Mouse (Mus musculus): ENCODE results near the gene Cuedc2. TPM values are rescaled to one million over a fixed set of nuclear protein-coding genes. Genes with fewer than 3 reads are reported as not detected.
A peak's percentile ranks its signal among the peaks of the same experiment; 100 is the strongest.

The Cuedc2 gene
- polyA plus RNA-seq, 1 experiment from 2014 or later: 53.8 TPM

DNA sequence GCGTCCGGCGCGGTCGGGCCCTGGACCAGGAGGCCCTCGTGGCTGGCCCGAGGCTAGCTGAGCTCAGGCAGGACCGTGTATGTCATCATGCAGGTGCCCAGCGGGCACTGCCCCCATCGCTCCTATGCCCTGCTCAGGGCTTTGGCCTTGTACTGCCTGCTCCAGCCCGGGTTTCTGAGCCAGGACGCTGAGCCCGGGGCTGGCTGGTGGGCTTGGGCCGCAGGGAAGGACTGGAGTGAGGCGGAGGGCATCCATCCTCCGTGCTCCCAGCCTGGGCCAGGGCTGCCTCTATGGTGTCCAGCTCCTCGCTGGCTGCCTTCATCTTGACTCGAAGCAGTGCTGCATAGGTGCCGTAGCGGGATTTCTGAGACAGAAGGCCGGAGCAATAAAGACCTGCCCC is 25.9 kb downstream of the Cuedc2 start:
- WGBS (ENCODE audit: insufficient replicate concordance): 89% methylated on average over 21 of the region's 21 CpGs
- ATAC-seq: no peak
- peaks cover 18% of the 10 kb centered on the region for H3K36me3 ChIP-seq (replicated peaks; ENCODE audit: insufficient read depth, low read length)
- no peak overlapping the region for H3K9ac ChIP-seq (replicated peaks)
- no peak overlapping the region for H3K4me3 ChIP-seq (ENCODE audit: low read depth, low read length)
- no peak for TF ChIP-seq CTCF (IDR thresholded peaks at IDR 0.05; ENCODE audit: low read depth)
- TF ChIP-seq EP300 (IDR thresholded peaks at IDR 0.05; ENCODE audit: low read depth): no peak
- no peak for DNase-seq
- H3K4me1 ChIP-seq (ENCODE audit: insufficient read depth): peaks cover 42% of the 10 kb centered on the region
- H3K27me3 ChIP-seq (ENCODE audit: insufficient read depth, low read length): peaks cover 35% of the 10 kb centered on the region
- H3K27ac ChIP-seq (ENCODE audit: low read depth): no peak overlapping the region
- H3K4me2 ChIP-seq (ENCODE audit: low read depth, low read length): no peak overlapping the region
- H3K9me3 ChIP-seq (ENCODE audit: low read length): no peaks in the 10 kb centered on the region

DNA sequence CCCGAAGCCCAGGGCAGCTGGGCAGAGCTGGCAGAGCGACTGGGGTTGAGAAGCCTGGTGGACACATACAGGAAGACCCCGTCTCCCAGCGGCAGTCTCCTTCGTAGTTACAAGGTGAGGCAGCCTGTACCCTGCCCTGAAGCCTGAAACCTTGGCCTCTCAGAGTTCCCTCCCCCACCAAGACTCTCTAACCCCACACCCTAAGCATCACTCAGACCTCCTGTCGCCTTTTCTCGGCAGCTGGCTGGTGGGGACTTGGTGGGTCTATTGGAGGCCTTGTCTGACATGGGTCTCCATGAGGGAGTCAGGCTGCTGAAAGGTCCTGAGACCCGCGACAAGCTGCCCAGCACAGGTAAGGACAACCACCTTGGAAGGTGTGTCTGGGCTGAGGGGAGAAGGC is 27.2 kb downstream of the Cuedc2 start:
- no peak for TF ChIP-seq CTCF (IDR thresholded peaks at IDR 0.05; ENCODE audit: low read depth)
- no peak for TF ChIP-seq EP300 (IDR thresholded peaks at IDR 0.05; ENCODE audit: low read depth)
- 90% methylated on average over 9 of the region's 9 CpGs for WGBS (ENCODE audit: insufficient replicate concordance)
- peaks cover 34% of the 10 kb centered on the region for H3K4me1 ChIP-seq (ENCODE audit: insufficient read depth)
- H3K9ac ChIP-seq (replicated peaks): no peak overlapping the region
- ATAC-seq (no peak), DNase-seq (no peak)
- H3K4me3 ChIP-seq (ENCODE audit: low read depth, low read length): no peak overlapping the region
- H3K9me3 ChIP-seq (ENCODE audit: low read length): no peaks in the 10 kb centered on the region
- H3K36me3 ChIP-seq (replicated peaks; ENCODE audit: insufficient read depth, low read length): peaks cover 20% of the 10 kb centered on the region
- no peak overlapping the region for H3K27ac ChIP-seq (ENCODE audit: low read depth)
- peaks cover 22% of the 10 kb centered on the region for H3K27me3 ChIP-seq (ENCODE audit: insufficient read depth, low read length)
- no peak overlapping the region for H3K4me2 ChIP-seq (ENCODE audit: low read depth, low read length)

DNA sequence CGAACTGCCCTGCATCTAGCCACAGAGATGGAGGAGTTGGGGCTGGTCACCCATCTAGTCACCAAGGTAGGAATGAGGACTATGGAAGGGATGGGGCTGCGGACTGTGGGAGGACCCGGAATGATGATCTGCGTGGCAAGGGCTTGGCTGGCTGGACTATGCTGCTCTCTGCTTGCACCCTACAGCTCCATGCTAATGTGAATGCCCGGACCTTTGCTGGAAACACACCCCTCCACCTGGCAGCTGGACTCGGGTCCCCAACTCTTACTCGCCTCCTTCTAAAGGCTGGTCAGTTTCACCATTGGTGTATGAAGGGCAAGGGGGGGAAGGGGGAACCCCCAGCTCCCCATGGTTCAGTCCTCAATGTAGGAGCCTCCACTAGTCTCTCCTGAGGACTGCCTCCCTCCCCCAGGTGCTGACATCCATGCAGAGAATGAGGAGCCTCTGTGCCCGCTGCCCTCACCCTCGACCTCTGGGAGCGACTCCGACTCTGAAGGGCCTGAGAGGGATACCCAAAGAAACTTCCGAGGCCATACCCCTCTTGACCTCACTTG is 28.1 kb downstream of the Cuedc2 start:
- no peak overlapping the region for H3K9ac ChIP-seq (replicated peaks)
- TF ChIP-seq EP300 (IDR thresholded peaks at IDR 0.05; ENCODE audit: low read depth) (no peak), CTCF (IDR thresholded peaks at IDR 0.05; ENCODE audit: low read depth) (no peak)
- H3K9me3 ChIP-seq (ENCODE audit: low read length): no peaks in the 10 kb centered on the region
- H3K4me3 ChIP-seq (ENCODE audit: low read depth, low read length): no peak overlapping the region
- H3K4me1 ChIP-seq (ENCODE audit: insufficient read depth): peaks cover 32% of the 10 kb centered on the region
- H3K36me3 ChIP-seq (replicated peaks; ENCODE audit: insufficient read depth, low read length): peaks cover 20% of the 10 kb centered on the region
- DNase-seq (peak; percentile 12), ATAC-seq (no peak)
- H3K27ac ChIP-seq (ENCODE audit: low read depth): no peak overlapping the region
- H3K27me3 ChIP-seq (ENCODE audit: insufficient read depth, low read length): peaks cover 13% of the 10 kb centered on the region; the same call in 1 of the 2 replicates
- 88% methylated on average over 12 of the region's 12 CpGs for WGBS (ENCODE audit: insufficient replicate concordance)
- no peak overlapping the region for H3K4me2 ChIP-seq (ENCODE audit: low read depth, low read length)

DNA sequence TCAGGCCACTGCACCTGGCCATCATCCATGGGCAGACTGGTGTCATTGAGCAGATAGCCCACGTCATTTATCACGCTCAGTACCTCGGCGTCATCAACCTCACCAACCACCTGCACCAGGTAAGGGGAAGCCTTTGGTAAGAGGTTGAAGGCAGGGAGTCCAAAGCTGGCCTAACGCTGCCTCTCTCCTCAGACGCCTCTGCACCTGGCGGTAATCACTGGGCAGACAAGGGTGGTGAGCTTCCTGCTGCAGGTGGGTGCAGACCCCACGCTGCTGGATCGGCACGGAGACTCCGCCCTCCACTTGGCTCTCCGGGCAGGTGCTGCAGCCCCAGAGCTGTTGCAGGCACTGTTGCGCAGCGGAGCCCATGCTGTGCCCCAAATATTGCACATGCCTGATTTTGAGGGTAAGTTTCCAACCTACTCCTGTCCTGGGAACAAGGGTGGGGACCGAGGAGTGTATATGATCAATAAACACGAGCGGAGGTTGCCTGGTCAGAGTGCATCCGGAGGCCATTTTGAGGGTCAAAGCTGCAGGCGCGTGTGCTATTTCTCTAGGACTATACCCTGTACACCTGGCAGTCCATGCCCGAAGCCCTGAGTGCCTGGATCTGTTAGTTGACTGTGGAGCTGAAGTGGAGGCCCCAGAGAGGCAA is 28.7 kb downstream of the Cuedc2 start:
- Histone ChIP-seq H3K27ac (ENCODE audit: low read depth) (no peak overlapping the region), H3K9ac (replicated peaks) (no peak overlapping the region)

DNA sequence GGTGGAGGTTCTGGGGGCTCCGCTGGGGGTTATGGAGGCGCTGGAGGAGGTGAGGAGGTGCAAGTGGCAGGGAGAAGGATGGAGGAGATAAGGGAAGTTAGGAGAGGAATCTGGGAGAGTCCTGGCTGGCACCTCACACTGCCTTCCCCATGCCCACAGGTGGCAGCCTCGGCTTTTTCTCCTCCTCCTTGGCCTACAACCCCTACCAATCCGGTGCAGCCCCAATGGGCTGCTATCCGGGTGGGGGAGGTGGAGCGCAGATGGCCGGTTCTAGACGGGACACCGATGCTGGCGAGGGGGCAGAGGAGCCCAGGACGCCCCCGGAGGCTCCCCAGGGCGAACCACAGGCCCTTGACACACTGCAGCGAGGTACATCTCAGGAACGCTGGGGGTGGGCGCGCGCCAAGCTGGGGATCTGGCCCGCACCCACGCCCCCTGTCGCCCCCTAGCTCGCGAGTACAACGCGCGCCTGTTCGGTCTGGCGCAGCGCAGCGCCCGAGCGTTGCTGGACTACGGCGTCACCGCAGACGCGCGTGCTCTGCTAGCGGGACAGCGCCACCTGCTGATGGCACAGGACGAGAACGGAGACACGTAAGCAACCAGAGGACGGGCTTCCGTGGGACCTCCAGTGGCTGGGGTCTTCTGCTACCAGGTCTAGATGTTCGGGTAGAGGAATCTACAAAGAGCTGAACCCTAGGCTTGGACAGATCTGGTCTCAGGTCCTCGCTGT is 29.6 kb downstream of the Cuedc2 start:
- Histone ChIP-seq H3K4me1 (ENCODE audit: insufficient read depth) (peaks cover 18% of the 10 kb centered on the region), H3K4me2 (ENCODE audit: low read depth, low read length) (peak overlapping the region; percentile 84), H3K9me3 (ENCODE audit: low read length) (no peaks in the 10 kb centered on the region), H3K9ac (replicated peaks) (peak overlapping the region; percentile 34; the same call in 1 of the 2 replicates), H3K27ac (ENCODE audit: low read depth) (no peak overlapping the region), H3K4me3 (ENCODE audit: low read depth, low read length) (peak overlapping the region; percentile 36), H3K27me3 (ENCODE audit: insufficient read depth, low read length) (no peaks in the 10 kb centered on the region), H3K36me3 (replicated peaks; ENCODE audit: insufficient read depth, low read length) (peaks cover 20% of the 10 kb centered on the region)
- TF ChIP-seq EP300 (IDR thresholded peaks at IDR 0.05; ENCODE audit: low read depth) (no peak), CTCF (IDR thresholded peaks at IDR 0.05; ENCODE audit: low read depth) (peak; percentile 99)
- ATAC-seq (no peak), DNase-seq (peak; percentile 90)
- 5% methylated on average over 45 of the region's 47 CpGs for WGBS (ENCODE audit: insufficient replicate concordance)

More for the DNA sequence above, 28.7 kb downstream of the Cuedc2 start:
- Histone ChIP-seq H3K4me1 (ENCODE audit: insufficient read depth) (peaks cover 25% of the 10 kb centered on the region), H3K36me3 (replicated peaks; ENCODE audit: insufficient read depth, low read length) (peaks cover 20% of the 10 kb centered on the region), H3K27me3 (ENCODE audit: insufficient read depth, low read length) (peaks cover 7% of the 10 kb centered on the region; the same call in 1 of the 2 replicates), H3K4me2 (ENCODE audit: low read depth, low read length) (no peak overlapping the region), H3K4me3 (ENCODE audit: low read depth, low read length) (no peak overlapping the region), H3K9me3 (ENCODE audit: low read length) (no peaks in the 10 kb centered on the region)
- TF ChIP-seq CTCF (IDR thresholded peaks at IDR 0.05; ENCODE audit: low read depth) (no peak), EP300 (IDR thresholded peaks at IDR 0.05; ENCODE audit: low read depth) (no peak)
- peak; percentile 15 for DNase-seq
- ATAC-seq: no peak
- WGBS (ENCODE audit: insufficient replicate concordance): 80% methylated on average over 21 of the region's 21 CpGs

DNA sequence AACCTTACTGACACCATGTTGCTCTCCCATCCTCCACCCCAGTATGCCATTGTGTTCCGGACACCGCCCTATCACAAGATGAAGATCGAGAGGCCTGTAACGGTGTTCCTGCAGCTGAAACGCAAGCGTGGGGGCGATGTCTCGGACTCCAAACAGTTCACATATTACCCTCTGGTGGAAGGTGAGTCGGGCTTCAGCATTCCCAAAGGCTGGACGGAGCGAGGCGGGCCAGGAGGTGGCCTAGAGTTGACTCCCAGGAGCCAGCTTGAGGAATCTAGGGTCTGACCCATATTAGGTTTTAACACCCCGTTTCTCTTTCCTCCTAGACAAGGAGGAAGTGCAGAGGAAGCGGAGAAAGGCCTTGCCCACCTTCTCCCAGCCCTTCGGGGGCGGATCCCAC is 30.2 kb downstream of the Cuedc2 start:
- no peak overlapping the region for H3K9ac ChIP-seq (replicated peaks)

More for the DNA sequence above, 30.2 kb downstream of the Cuedc2 start:
- TF ChIP-seq CTCF (IDR thresholded peaks at IDR 0.05; ENCODE audit: low read depth): no peak
- Histone ChIP-seq H3K4me3 (ENCODE audit: low read depth, low read length) (no peak overlapping the region), H3K27ac (ENCODE audit: low read depth) (no peak overlapping the region), H3K4me2 (ENCODE audit: low read depth, low read length) (peak overlapping the region; percentile 84), H3K36me3 (replicated peaks; ENCODE audit: insufficient read depth, low read length) (peaks cover 20% of the 10 kb centered on the region), H3K4me1 (ENCODE audit: insufficient read depth) (peaks cover 22% of the 10 kb centered on the region), H3K9me3 (ENCODE audit: low read length) (no peaks in the 10 kb centered on the region), H3K27me3 (ENCODE audit: insufficient read depth, low read length) (no peaks in the 10 kb centered on the region)
- ATAC-seq (no peak), DNase-seq (peak; percentile 16)
- 79% methylated on average over 16 of the region's 16 CpGs for WGBS (ENCODE audit: insufficient replicate concordance)
